Mouse (Mus musculus) erythroblast, embryonic 14.5 days (primary cell): Measurements from ENCODE around the gene Tns4. TPM values are rescaled to one million over a fixed set of nuclear protein-coding genes. Genes with fewer than 3 reads are reported as not detected.

Experiments
- H3K27me3 ChIP-seq: 2 replicates; pipeline ENCODE4 v1.6.1; 2012; ENCODE audit warnings: inconsistent platforms; ENCODE audit not compliant: control insufficient read depth
- H3K36me3 ChIP-seq: 2 replicates; pipeline ENCODE4 v1.6.1; 2012; ENCODE audit warnings: mild to moderate bottlenecking, inconsistent platforms; ENCODE audit not compliant: control insufficient read depth
- H3K4me1 ChIP-seq: 2 replicates; pipeline ENCODE4 v1.6.1; 2012; ENCODE audit warnings: inconsistent platforms; ENCODE audit not compliant: control insufficient read depth
- H3K4me3 ChIP-seq: replicated peaks from 2 replicates; pipeline ENCODE3; 2012; ENCODE audit warnings: moderate library complexity, mild to moderate bottlenecking, inconsistent platforms
- H3K9me3 ChIP-seq: 2 replicates; pipeline ENCODE4 v1.6.1; 2012; ENCODE audit warnings: low read length, inconsistent platforms, mixed read lengths; ENCODE audit not compliant: control insufficient read depth
- GATA1 ChIP-seq: IDR thresholded peaks from 2 replicates; pipeline ENCODE4 v1.6.1; 2012; ENCODE audit warnings: low read length, inconsistent platforms, mixed read lengths
- TAL1 ChIP-seq: IDR thresholded peaks from 3 replicates; pipeline ENCODE4 v1.6.1; 2012; ENCODE audit warnings: low read length, inconsistent platforms, mixed read lengths
- polyA plus RNA-seq: library from polyadenylated mRNA; stranded (reverse); fragments of >175 nt; gene quantifications from 2 replicates; pipeline ENCODE4 v1.2.3, GENCODE M21; 2012

Gene Tns4
- polyA plus RNA-seq, 1 experiment = not detected

DNA sequence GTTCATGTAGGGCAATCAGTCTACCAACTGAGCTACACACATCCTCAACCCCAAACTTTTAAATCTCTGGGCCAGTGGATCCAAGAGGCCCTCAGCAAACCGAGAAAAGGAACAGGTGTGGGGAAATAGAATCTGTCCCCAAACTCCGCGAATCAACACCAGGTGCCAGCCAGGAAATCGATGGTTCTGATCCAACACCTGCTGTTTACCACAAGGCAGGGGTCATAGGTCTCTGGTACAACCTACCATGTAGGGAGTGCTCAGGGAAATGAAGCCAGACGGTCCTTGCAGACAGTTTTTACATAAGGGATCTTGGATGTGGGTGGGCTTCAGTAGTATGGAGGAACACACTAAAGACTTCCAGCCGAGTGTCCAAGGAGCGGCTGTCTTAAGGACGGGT is 21.5 kb downstream of the Tns4 start:
- no peaks in the 10 kb centered on the region for H3K9me3 ChIP-seq
- no peaks in the 10 kb centered on the region for H3K4me1 ChIP-seq
- H3K36me3 ChIP-seq = no peaks in the 10 kb centered on the region
- no peaks in the 10 kb centered on the region for H3K27me3 ChIP-seq
- no peak for TF ChIP-seq TAL1
- no peak for TF ChIP-seq GATA1
- H3K4me3 ChIP-seq = no peak overlapping the region

DNA sequence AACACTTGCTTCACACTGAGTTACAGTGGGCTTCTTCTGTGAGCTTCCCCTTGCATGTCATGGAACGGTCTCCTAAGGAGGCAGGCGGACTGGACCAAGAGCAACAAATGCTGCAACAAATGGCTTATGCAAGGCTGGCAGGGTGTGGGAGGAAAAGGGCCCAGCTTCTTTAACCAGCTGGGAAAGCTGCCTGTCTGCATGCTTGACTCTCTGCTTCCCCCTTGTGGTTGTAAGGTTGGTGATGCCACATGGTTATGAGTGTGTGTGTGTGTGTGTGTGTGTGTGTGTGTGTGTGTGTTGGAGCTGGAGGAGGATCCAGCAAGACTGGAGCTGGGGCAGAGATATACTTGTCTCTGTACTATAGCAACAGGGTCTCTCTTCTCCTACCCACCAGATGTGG is 23.1 kb downstream of the Tns4 start:
- Histone ChIP-seq H3K36me3 (no peaks in the 10 kb centered on the region), H3K9me3 (no peaks in the 10 kb centered on the region), H3K4me1 (no peaks in the 10 kb centered on the region), H3K4me3 (no peak overlapping the region), H3K27me3 (no peaks in the 10 kb centered on the region)
- TF ChIP-seq TAL1 = no peak
- TF ChIP-seq GATA1 = no peak

DNA sequence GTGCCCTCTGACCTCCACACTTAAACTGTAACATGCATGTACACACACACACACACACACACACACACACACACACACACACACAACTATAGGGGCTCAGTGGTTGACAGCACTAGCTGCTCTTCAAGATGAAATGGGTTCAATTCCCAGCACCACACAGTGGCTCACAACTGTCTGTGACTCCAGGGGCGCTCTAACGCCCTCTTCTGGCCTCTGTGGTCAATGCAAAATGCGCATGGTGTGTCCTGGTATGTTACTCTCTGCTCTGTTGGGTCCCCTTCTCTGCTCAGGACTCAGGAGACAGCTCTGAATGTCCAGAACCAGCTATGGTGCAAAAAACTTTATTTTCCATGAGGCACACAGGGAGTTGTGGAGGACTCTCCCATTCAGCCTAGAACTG is 23.8 kb downstream of the Tns4 start:
- TF ChIP-seq GATA1 (no peak), TAL1 (no peak)
- H3K4me1 ChIP-seq = no peaks in the 10 kb centered on the region
- H3K36me3 ChIP-seq = no peaks in the 10 kb centered on the region
- H3K9me3 ChIP-seq = no peaks in the 10 kb centered on the region
- no peak overlapping the region for H3K4me3 ChIP-seq
- 0 out of 2 replicates have a peak, but pooled peaks cover under 1% of the 10 kb centered on the region for H3K27me3 ChIP-seq

DNA sequence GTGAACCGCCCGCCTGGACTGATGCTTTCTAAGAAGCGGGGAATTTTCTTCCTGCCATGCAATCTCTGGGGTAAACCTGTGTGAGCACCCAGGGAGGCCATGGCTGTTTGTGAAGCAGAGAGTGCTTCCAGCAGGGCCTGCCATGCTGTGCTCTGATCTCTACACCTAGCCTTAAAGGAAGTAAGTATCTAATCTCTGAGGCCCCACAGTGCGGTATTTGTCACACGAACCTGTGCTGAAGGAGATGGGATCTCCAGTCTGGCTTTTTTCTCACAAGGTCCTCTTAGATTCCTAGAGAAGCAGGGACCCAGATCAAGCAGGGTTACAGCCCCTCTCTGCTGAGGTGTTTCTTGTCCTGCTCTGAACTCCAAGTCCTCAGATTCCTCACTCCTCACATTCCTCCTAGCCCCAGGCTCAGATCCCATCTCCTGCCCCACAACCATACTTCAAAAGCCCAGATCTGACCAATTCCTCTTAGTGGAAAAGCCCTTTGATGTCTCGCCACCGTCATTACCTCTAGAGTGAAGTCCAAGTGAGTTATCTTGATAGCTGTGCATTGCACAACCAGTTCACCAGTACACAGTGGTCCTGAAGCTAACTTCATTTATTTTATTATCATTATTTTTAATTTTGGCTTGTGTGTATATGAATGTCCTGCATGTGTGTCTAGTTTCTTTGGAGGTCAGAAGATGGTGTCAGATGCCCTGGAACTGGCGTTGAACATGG is 25.5 kb downstream of the Tns4 start:
- H3K9me3 ChIP-seq = no peaks in the 10 kb centered on the region
- no peaks in the 10 kb centered on the region for H3K4me1 ChIP-seq
- no peaks in the 10 kb centered on the region for H3K36me3 ChIP-seq
- no peak overlapping the region for H3K4me3 ChIP-seq
- 0 out of 2 replicates have a peak, but pooled peaks cover 2% of the 10 kb centered on the region for H3K27me3 ChIP-seq
- TF ChIP-seq GATA1 (no peak), TAL1 (no peak)

DNA sequence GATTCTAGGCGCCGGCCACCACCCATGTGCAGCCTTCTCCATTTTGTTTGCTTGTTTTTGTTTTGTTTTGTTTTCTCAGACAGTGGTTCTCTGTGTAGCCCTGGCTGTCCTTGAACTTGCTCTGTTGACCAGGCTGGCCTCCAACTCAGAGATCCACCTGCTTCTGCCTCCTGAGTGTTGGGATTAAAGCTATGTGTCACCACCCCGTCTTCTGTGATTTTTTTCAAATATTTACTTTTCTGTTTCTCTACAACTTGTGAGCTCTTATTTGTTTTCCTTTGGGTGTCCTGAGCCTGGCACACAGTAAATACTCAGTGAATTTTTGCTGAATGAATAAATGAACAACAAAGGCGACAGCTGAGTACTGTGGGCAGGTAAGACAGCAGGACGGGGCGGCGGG is 26.4 kb downstream of the Tns4 start:
- H3K36me3 ChIP-seq = no peaks in the 10 kb centered on the region
- TF ChIP-seq GATA1 (no peak), TAL1 (no peak)
- H3K27me3 ChIP-seq = 0 out of 2 replicates have a peak, but pooled peaks cover 2% of the 10 kb centered on the region
- H3K9me3 ChIP-seq = no peaks in the 10 kb centered on the region
- no peak overlapping the region for H3K4me3 ChIP-seq
- no peaks in the 10 kb centered on the region for H3K4me1 ChIP-seq

DNA sequence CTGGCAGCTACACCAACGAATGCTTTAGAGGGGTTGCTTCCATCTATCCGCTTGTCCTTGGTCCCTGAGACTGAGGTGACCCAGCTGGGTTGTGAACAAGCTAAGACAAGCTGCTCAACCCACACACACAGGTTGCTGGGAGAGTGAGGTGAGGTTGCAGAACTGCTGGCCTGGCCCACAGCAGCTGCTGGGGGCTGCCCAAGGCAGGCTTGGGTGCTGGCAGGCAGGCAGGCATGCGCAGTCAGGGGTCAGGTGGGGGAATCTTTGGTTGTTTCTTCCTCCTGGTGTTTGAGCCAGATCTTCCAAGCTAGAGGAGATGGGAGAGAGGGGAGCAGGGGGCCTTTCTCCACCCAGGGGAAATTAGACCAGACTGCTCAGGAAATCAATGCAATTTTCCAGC is 28.7 kb downstream of the Tns4 start:
- H3K9me3 ChIP-seq = no peaks in the 10 kb centered on the region
- H3K36me3 ChIP-seq = no peaks in the 10 kb centered on the region
- TF ChIP-seq GATA1 = no peak
- no peak for TF ChIP-seq TAL1
- no peak overlapping the region for H3K4me3 ChIP-seq
- H3K4me1 ChIP-seq = no peaks in the 10 kb centered on the region
- H3K27me3 ChIP-seq = 0 out of 2 replicates have a peak, but pooled peaks cover 2% of the 10 kb centered on the region

DNA sequence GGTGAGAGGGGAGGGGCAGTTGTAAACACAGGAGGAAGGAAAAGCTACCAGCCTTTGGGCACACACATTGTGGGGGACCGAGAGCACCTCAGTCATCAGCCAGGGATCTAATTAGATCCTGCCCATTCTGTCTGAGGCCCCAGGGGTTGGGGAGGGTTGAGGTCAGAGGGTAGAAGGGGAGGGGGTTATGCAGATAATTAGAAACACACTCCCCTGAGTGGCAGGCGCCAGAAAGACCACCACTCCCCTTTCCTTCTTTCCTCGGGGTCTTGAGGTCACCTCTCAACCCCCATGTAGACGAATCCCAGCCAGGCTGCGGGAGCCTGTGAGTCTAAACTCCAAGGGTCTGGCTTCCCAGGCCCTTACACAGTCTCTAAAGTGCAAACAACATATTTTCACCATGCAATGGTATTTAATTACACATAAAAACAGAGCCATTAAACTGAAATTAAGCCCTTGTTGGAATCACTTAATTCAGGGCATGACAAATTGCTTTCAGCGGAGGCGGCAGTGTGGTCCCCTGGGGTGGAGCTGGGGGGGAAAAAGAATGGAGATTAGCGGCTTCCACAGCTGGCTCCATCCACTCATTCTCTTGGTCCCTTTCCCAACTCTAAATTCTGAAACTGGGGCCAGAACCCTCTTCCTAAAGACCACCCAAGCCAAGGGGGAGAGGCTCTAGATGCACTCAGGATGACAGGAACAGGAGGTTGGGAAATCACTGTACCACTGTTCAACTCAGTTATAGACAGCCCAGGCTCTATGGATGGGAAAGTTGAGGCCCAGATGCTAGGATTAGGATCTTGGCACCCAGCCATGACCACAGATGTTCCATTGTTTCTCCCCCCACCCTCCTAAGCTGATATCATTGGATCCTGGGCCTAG is 33.3 kb downstream of the Tns4 start:
- H3K9me3 ChIP-seq = no peaks in the 10 kb centered on the region
- peaks cover 8% of the 10 kb centered on the region; the same call in 1 of the 2 replicates for H3K36me3 ChIP-seq
- H3K4me1 ChIP-seq = no peaks in the 10 kb centered on the region
- no peak overlapping the region for H3K4me3 ChIP-seq
- TF ChIP-seq GATA1 = no peak
- TF ChIP-seq TAL1 = no peak
- H3K27me3 ChIP-seq = 0 out of 2 replicates have a peak, but pooled peaks cover 2% of the 10 kb centered on the region

DNA sequence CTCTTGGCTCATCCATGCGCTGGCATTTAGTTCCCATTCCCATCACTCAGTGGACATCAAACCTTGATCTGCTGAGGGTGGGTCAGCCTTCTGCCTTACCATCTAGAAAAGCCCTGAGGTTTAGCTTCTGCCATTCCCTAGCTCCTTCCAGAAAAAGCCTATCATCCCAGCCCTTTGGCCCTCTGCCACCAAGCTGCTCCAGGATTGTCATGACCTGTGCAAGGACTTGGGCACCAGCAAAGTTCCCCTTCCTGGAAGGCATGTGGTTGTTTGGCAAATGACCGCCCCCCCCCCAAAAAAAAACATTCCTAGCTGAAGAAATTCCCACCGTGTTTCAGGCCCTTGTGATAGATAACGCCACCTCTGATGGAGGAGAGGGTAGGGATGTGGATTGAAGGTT is 34.0 kb downstream of the Tns4 start:
- Histone ChIP-seq H3K4me1 (no peaks in the 10 kb centered on the region), H3K27me3 (no peaks in the 10 kb centered on the region), H3K9me3 (no peaks in the 10 kb centered on the region), H3K4me3 (no peak overlapping the region), H3K36me3 (peaks cover 8% of the 10 kb centered on the region; the same call in 1 of the 2 replicates)
- TF ChIP-seq GATA1 = no peak

DNA sequence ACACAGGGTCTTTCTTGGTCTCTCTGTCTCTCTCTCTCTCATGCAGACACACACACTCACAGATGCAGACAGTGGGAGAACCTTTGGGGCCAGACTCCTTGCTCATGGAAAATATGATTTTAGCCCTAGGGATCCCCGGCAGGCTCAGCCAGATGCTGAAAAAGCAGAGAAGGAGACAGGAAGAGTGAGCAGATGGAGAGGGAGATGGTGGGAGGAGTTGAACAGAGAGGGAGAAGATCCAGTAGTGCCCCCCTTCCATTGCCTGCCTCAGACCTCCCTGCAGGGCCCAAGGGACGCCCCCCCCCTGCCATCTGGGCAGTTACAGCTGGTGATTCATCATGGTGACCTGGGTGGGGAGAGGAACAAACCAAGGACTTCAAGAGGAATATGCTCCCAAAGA is 41.5 kb downstream of the Tns4 start:
- Histone ChIP-seq H3K9me3 (no peaks in the 10 kb centered on the region), H3K4me1 (no peaks in the 10 kb centered on the region), H3K36me3 (peaks cover 19% of the 10 kb centered on the region; the same call in 1 of the 2 replicates), H3K4me3 (no peak overlapping the region), H3K27me3 (peaks cover 25% of the 10 kb centered on the region)
- TF ChIP-seq TAL1 (no peak), GATA1 (no peak)
